In the genomic region with DNA sequence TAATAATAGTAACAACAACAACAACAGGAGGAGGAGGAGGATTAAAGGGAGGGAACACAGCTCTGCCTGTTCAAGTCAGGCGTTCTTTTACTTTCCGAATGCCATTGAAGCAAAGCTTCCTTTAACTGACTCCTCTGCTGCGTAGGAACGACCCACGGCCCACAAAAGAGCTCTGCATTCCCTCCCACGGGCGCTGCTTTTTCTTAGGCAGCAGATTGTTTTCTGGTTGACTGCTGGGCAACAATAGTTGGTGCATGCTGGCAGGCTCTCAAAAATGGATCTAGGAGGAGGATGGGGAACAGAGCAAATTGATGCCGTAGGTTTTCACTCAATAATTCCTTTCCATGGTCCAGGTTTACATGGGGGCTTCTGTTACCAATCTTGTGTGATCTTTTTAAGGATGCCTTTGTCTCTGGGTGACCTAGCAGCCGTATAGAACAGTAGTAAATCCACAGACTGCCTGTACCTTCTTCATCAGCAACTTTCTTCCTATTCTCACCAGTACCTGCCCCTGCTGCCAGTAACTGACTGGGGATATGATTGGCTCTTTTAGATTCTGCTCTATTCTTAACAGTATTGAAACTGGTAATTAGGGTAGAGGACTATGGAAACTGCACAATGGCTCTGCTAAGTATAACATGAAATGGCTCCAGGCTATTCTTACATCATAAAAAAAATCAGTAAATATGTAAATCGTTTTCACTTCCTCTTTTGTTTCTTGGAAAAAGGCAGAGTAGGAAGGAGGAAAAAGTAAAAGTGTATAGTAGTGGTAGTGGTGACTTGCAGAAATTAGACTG, we compare ENCODE assay signal across 8 mouse cellular contexts.
A peak's percentile ranks its signal among the peaks of the same experiment; 100 is the strongest.
DNase-seq lines count a peak whose midpoint lies in the region; ATAC-seq and TF ChIP-seq lines count a peak whose summit lies in the region.

No protein-coding gene starts in this region.

- H3K4me3 ChIP-seq in heart, adult 2 months = no peak overlapping the region
- no peak overlapping the region for H3K4me3 ChIP-seq in heart, embryonic 11.5 days (ENCODE audit: low read depth, low read length)
- 0 out of 2 replicates have a peak overlapping the region, but pooled peaks have one; percentile 20 for H3K4me3 ChIP-seq in midbrain, embryonic 10.5 days

- no peak overlapping the region for H3K9ac ChIP-seq in heart, adult 2 months (ENCODE audit: low read depth, low read length)
- no peak overlapping the region for H3K9ac ChIP-seq in heart, embryonic 11.5 days (ENCODE audit: low read depth, low read length)

- no peaks in the 10 kb centered on the region for H3K79me2 ChIP-seq in heart, adult 2 months (replicated peaks; ENCODE audit: control insufficient read depth, insufficient read depth, low read length)

- H3K27me3 ChIP-seq in heart, adult 2 months (ENCODE audit: control insufficient read depth, insufficient read depth, low read length) = no peaks in the 10 kb centered on the region
- H3K27me3 ChIP-seq in heart, embryonic 11.5 days (ENCODE audit: control insufficient read depth, insufficient read depth, low read length) = no peaks in the 10 kb centered on the region
- no peaks in the 10 kb centered on the region for H3K27me3 ChIP-seq in midbrain, embryonic 10.5 days (ENCODE audit: low read depth, poor library complexity, severe bottlenecking)

- intact Hi-C loops in heart, adult 2 months (cut with DNase I) = no loop called here

- TF ChIP-seq CTCF in heart, adult 2 months (IDR thresholded peaks at IDR 0.05) = no peak

- TF ChIP-seq EP300 in heart, adult 2 months (IDR thresholded peaks at IDR 0.05; ENCODE audit: insufficient read depth, low read depth, low read length) = no peak

- peak overlapping the region; percentile 28 for H3K27ac ChIP-seq in heart, adult 2 months
- H3K27ac ChIP-seq in heart, embryonic 11.5 days (ENCODE audit: low read depth, low read length) = no peak overlapping the region
- peak overlapping the region; percentile 72 for H3K27ac ChIP-seq in midbrain, embryonic 10.5 days (replicated peaks)

- no peak overlapping the region for H3K4me2 ChIP-seq in heart, embryonic 11.5 days

- H3K4me1 ChIP-seq in heart, adult 2 months (ENCODE audit: control insufficient read depth, insufficient read depth, low read length) = no peaks in the 10 kb centered on the region
- no peaks in the 10 kb centered on the region for H3K4me1 ChIP-seq in heart, embryonic 11.5 days (ENCODE audit: control insufficient read depth, insufficient read depth, low read length)
- H3K4me1 ChIP-seq in midbrain, embryonic 10.5 days = peaks cover 20% of the 10 kb centered on the region

- 50% methylated on average over 10 of the region's 10 CpGs for WGBS in heart, adult 2 months
- 65% methylated on average over 10 of the region's 10 CpGs for WGBS in heart, embryonic 11.5 days (ENCODE audit: insufficient replicate concordance)
- WGBS in midbrain, embryonic 10.5 days = 19% methylated on average over 10 of the region's 10 CpGs

- H3K9me3 ChIP-seq in heart, embryonic 11.5 days (replicated peaks; ENCODE audit: control insufficient read depth, low read length) = no peaks in the 10 kb centered on the region
- peaks cover 7% of the 10 kb centered on the region; the same call in 1 of the 2 replicates for H3K9me3 ChIP-seq in midbrain, embryonic 10.5 days (replicated peaks)

- no peak for TF ChIP-seq POLR2A in heart, adult 2 months (IDR thresholded peaks at IDR 0.05; ENCODE audit: insufficient read depth, low read depth, low read length)

- DNase-seq in heart, adult 2 months = no peak
- DNase-seq in Muller cell, postnatal 12 days (ENCODE audit: inconsistent ontology term) = peak; percentile 94
- peak; percentile 55 for DNase-seq in midbrain, embryonic 10.5 days (ENCODE audit: low spot score)
- peak; percentile 20 for DNase-seq in thymus, postnatal 25 days
- no peak for DNase-seq in testis, postnatal 14 days (ENCODE audit: low spot score)

- no peak for ATAC-seq in heart, embryonic 11.5 days (replicated peaks; ENCODE audit: insufficient number of reproducible peaks, low FRiP score, low TSS enrichment)
- peak; percentile 95 for ATAC-seq in granulocyte monocyte progenitor cell, adult 5-6 weeks (replicated peaks; ENCODE audit: poor library complexity, severe bottlenecking)
- ATAC-seq in megakaryocyte-erythroid progenitor cell, adult 5-6 weeks (replicated peaks; ENCODE audit: low FRiP score, low TSS enrichment, poor library complexity, severe bottlenecking) = no peak

- no peaks in the 10 kb centered on the region for H3K36me3 ChIP-seq in heart, adult 2 months (ENCODE audit: control insufficient read depth, insufficient read depth, low read length)
- no peaks in the 10 kb centered on the region for H3K36me3 ChIP-seq in heart, embryonic 11.5 days (ENCODE audit: control insufficient read depth, insufficient read depth, low read length)
- no peaks in the 10 kb centered on the region for H3K36me3 ChIP-seq in midbrain, embryonic 10.5 days

Comparison
In these comparisons a context has a peak if more than half of its experiments do, and no peak if none do; other contexts are left out.
1. DNase-seq: peak in Muller cell, postnatal 12 days (single experiment), midbrain, embryonic 10.5 days (single experiment) and thymus, postnatal 25 days (single experiment); none in heart, adult 2 months (0 of 2) and testis, postnatal 14 days (single experiment).